Mouse (Mus musculus) CH12.LX (cell line): ENCODE data around the gene Rab11b. TPM values are rescaled to one million over a fixed set of nuclear protein-coding genes. Genes with fewer than 3 reads are reported as not detected.

ENCODE experiments used
- DNase-seq: peaks from one replicate; pipeline ENCODE4 v3.0.0-alpha.2; 2013; ENCODE audit errors: extremely low read depth
- H3K27ac ChIP-seq: 2 replicates; pipeline ENCODE4 v1.5.1; 2012; ENCODE audit warnings: low read depth, mild to moderate bottlenecking, control low read depth, moderate library complexity; ENCODE audit not compliant: insufficient read depth
- H3K27me3 ChIP-seq: replicated peaks from 2 replicates; pipeline ENCODE3; 2012; ENCODE audit warnings: inconsistent platforms
- H3K36me3 ChIP-seq, 2 experiments: replicated peaks in 1 of 2; 2 replicates each; pipeline versions ENCODE3 to v1.6.1; 2012; ENCODE audit warnings: inconsistent platforms in 1 of 2, low read length in 1 of 2, mild to moderate bottlenecking in 1 of 2, mixed read lengths in 1 of 2, moderate library complexity in 1 of 2; ENCODE audit not compliant: control insufficient read depth in 1 of 2, insufficient read depth in 1 of 2
- H3K4me1 ChIP-seq, 2 experiments: 2 replicates each; pipeline ENCODE4 v1.6.1; 2012; ENCODE audit warnings: inconsistent platforms in 1 of 2, moderate library complexity in 1 of 2; ENCODE audit not compliant: insufficient read depth in 2 of 2, control insufficient read depth in 1 of 2
- H3K4me2 ChIP-seq: 2 replicates; pipeline ENCODE4 v1.6.1; 2012; ENCODE audit warnings: low read depth, mild to moderate bottlenecking, control low read depth; ENCODE audit not compliant: poor library complexity, insufficient read depth, severe bottlenecking
- H3K4me3 ChIP-seq, 3 experiments: fragments of 150-350 bp in 1 of 3; sonication (generic) in 1 of 3; replicated peaks in 1 of 3; 2 replicates each; pipeline versions ENCODE3 to v1.5.1; 2011 to 2012; ENCODE audit warnings: low read depth in 2 of 3, low read length in 2 of 3, mild to moderate bottlenecking in 2 of 3, moderate library complexity in 2 of 3, control low read depth in 1 of 3, improper control_type of control experiment in 1 of 3, inconsistent platforms in 1 of 3, mixed read lengths in 1 of 3; ENCODE audit not compliant: poor library complexity in 1 of 3
- H3K79me2 ChIP-seq: replicated peaks from 2 replicates; pipeline ENCODE4 v1.6.1; 2012; ENCODE audit warnings: mild to moderate bottlenecking, moderate library complexity; ENCODE audit not compliant: control insufficient read depth, poor library complexity, insufficient read depth, severe bottlenecking; ENCODE audit errors: extremely low read depth
- H3K9ac ChIP-seq: 2 replicates; pipeline ENCODE4 v1.6.1; 2012; ENCODE audit warnings: low read depth, mild to moderate bottlenecking, control low read depth, moderate library complexity; ENCODE audit not compliant: insufficient read depth
- H3K9me3 ChIP-seq: replicated peaks from 2 replicates; pipeline ENCODE3; 2012; ENCODE audit warnings: low read length, inconsistent platforms, mixed read lengths
- BHLHE40 ChIP-seq: IDR thresholded peaks from 2 replicates; pipeline ENCODE4 v1.6.1; 2011; ENCODE audit warnings: mild to moderate bottlenecking, low read depth, low read length, improper control_type of control experiment
- CHD1 ChIP-seq: IDR thresholded peaks from 2 replicates; pipeline ENCODE4 v1.6.1; 2012; ENCODE audit warnings: low read depth, low read length, improper control_type of control experiment, inconsistent platforms
- CHD2 ChIP-seq: IDR thresholded peaks from 2 replicates; pipeline ENCODE4 v1.6.1; 2011; ENCODE audit warnings: low read length, improper control_type of control experiment
- CTCF ChIP-seq, 2 experiments: IDR thresholded peaks in 1 of 2; conservative IDR thresholded peaks in 1 of 2; 2 replicates each; pipeline ENCODE4 v1.5.1; 2011 to 2012; ENCODE audit warnings: low read depth in 2 of 2, low read length in 2 of 2, improper control_type of control experiment in 1 of 2, inconsistent platforms in 1 of 2, mild to moderate bottlenecking in 1 of 2, moderate library complexity in 1 of 2
- E2F4 ChIP-seq: IDR thresholded peaks from 2 replicates; pipeline ENCODE4 v1.6.1; 2011; ENCODE audit warnings: low read depth, low read length, improper control_type of control experiment; ENCODE audit not compliant: insufficient replicate concordance
- ELF1 ChIP-seq: IDR thresholded peaks from 2 replicates; pipeline ENCODE4 v1.6.1; 2014; ENCODE audit warnings: low read depth, mild to moderate bottlenecking, inconsistent platforms, low read length, improper control_type of control experiment
- EP300 ChIP-seq: IDR thresholded peaks from 2 replicates; pipeline ENCODE4 v1.6.1; 2011; ENCODE audit warnings: low read length, improper control_type of control experiment
- ETS1 ChIP-seq: conservative IDR thresholded peaks from 2 replicates; pipeline ENCODE4 v1.6.1; 2012; ENCODE audit warnings: low read depth, mild to moderate bottlenecking, inconsistent platforms, low read length, improper control_type of control experiment, moderate library complexity
- GABPA ChIP-seq: IDR thresholded peaks from 2 replicates; pipeline ENCODE4 v1.6.1; 2012; ENCODE audit warnings: low read depth, low read length, improper control_type of control experiment, inconsistent platforms; ENCODE audit not compliant: insufficient replicate concordance
- HCFC1 ChIP-seq: IDR thresholded peaks from 2 replicates; pipeline ENCODE4 v1.6.1; 2012; ENCODE audit warnings: low read depth, mild to moderate bottlenecking, inconsistent platforms, low read length, improper control_type of control experiment
- IRF4 ChIP-seq: IDR thresholded peaks from 2 replicates; pipeline ENCODE4 v1.6.1; 2014; ENCODE audit warnings: low read depth, mild to moderate bottlenecking, inconsistent platforms, low read length, improper control_type of control experiment
- JUN ChIP-seq: IDR thresholded peaks from 2 replicates; pipeline ENCODE4 v1.6.1; 2011; ENCODE audit warnings: low read depth, mild to moderate bottlenecking, low read length, improper control_type of control experiment, moderate library complexity; ENCODE audit not compliant: insufficient read depth
- JUND ChIP-seq: conservative IDR thresholded peaks from 2 replicates; pipeline ENCODE4 v1.6.1; 2011; ENCODE audit warnings: low read depth, low read length, improper control_type of control experiment
- KAT2A ChIP-seq: IDR thresholded peaks from 2 replicates; pipeline ENCODE4 v1.6.1; 2012; ENCODE audit warnings: low read length, improper control_type of control experiment, inconsistent platforms; ENCODE audit not compliant: insufficient replicate concordance
- MAFK ChIP-seq: IDR thresholded peaks from 2 replicates; pipeline ENCODE4 v1.6.1; 2011; ENCODE audit warnings: low read length, improper control_type of control experiment; ENCODE audit not compliant: insufficient replicate concordance
- MAX ChIP-seq: IDR thresholded peaks from 2 replicates; pipeline ENCODE4 v1.6.1; 2011; ENCODE audit warnings: low read length, improper control_type of control experiment
- MAZ ChIP-seq: IDR thresholded peaks from 2 replicates; pipeline ENCODE4 v1.6.1; 2012; ENCODE audit warnings: low read depth, mild to moderate bottlenecking, inconsistent platforms, low read length, improper control_type of control experiment, moderate library complexity
- MEF2A ChIP-seq: IDR thresholded peaks from 2 replicates; pipeline ENCODE4 v1.6.1; 2014; ENCODE audit warnings: low read depth, mild to moderate bottlenecking, inconsistent platforms, low read length, improper control_type of control experiment, borderline replicate concordance
- MXI1 ChIP-seq: IDR thresholded peaks from 2 replicates; pipeline ENCODE4 v1.6.1; 2011; ENCODE audit warnings: mild to moderate bottlenecking, low read depth, low read length, improper control_type of control experiment
- MYC ChIP-seq: IDR thresholded peaks from 2 replicates; pipeline ENCODE4 v1.6.1; 2011; ENCODE audit warnings: low read depth, mild to moderate bottlenecking, improper control_type of control experiment, low read length
- NELFE ChIP-seq: IDR thresholded peaks from 2 replicates; pipeline ENCODE4 v1.6.1; 2011; ENCODE audit warnings: low read depth, low read length, improper control_type of control experiment
- NRF1 ChIP-seq: IDR thresholded peaks from 2 replicates; pipeline ENCODE4 v1.6.1; 2014; ENCODE audit warnings: low read depth, mild to moderate bottlenecking, inconsistent platforms, low read length, improper control_type of control experiment, moderate library complexity
- PAX5 ChIP-seq: IDR thresholded peaks from 2 replicates; pipeline ENCODE4 v1.6.1; 2012; ENCODE audit warnings: low read length, inconsistent platforms, mixed read lengths
- POLR2A ChIP-seq: IDR thresholded peaks from 2 replicates; pipeline ENCODE4 v1.6.1; 2011; ENCODE audit warnings: low read depth, mild to moderate bottlenecking, improper control_type of control experiment, low read length
- POLR2AphosphoS2 ChIP-seq: IDR thresholded peaks from 2 replicates; pipeline ENCODE4 v1.6.1; 2011; ENCODE audit warnings: low read depth, low read length, improper control_type of control experiment
- RAD21 ChIP-seq: IDR thresholded peaks from 2 replicates; pipeline ENCODE4 v1.6.1; 2011; ENCODE audit warnings: low read depth, mild to moderate bottlenecking, low read length, improper control_type of control experiment, moderate library complexity
- RCOR1 ChIP-seq: conservative IDR thresholded peaks from 2 replicates; pipeline ENCODE4 v1.6.1; 2012; ENCODE audit warnings: low read depth, mild to moderate bottlenecking, inconsistent platforms, low read length, improper control_type of control experiment
- SIN3A ChIP-seq: IDR thresholded peaks from 2 replicates; pipeline ENCODE4 v1.6.1; 2012; ENCODE audit warnings: low read length, improper control_type of control experiment, inconsistent platforms
- SMC3 ChIP-seq: IDR thresholded peaks from 2 replicates; pipeline ENCODE4 v1.6.1; 2011; ENCODE audit warnings: low read depth, low read length, improper control_type of control experiment
- TBP ChIP-seq: conservative IDR thresholded peaks from 2 replicates; pipeline ENCODE4 v1.6.1; 2011; ENCODE audit warnings: low read depth, low read length, improper control_type of control experiment
- UBTF ChIP-seq: IDR thresholded peaks from 2 replicates; pipeline ENCODE4 v1.6.1; 2012; ENCODE audit warnings: low read depth, mild to moderate bottlenecking, inconsistent platforms, low read length, improper control_type of control experiment, moderate library complexity
- USF1 ChIP-seq: IDR thresholded peaks from 2 replicates; pipeline ENCODE4 v1.6.1; 2014; ENCODE audit warnings: low read depth, mild to moderate bottlenecking, inconsistent platforms, low read length, improper control_type of control experiment
- USF2 ChIP-seq: conservative IDR thresholded peaks from 2 replicates; pipeline ENCODE4 v1.6.1; 2011; ENCODE audit warnings: low read depth, low read length, improper control_type of control experiment
- ZC3H11A ChIP-seq: IDR thresholded peaks from 2 replicates; pipeline ENCODE4 v1.6.1; 2012; ENCODE audit warnings: low read depth, mild to moderate bottlenecking, inconsistent platforms, low read length, improper control_type of control experiment
- ZKSCAN1 ChIP-seq: IDR thresholded peaks from 2 replicates; pipeline ENCODE4 v1.6.1; 2012; ENCODE audit warnings: low read depth, inconsistent platforms, low read length, improper control_type of control experiment, borderline replicate concordance
- ZMIZ1 ChIP-seq: IDR thresholded peaks from 2 replicates; pipeline ENCODE4 v1.6.1; 2012; ENCODE audit warnings: low read depth, mild to moderate bottlenecking, inconsistent platforms, low read length, improper control_type of control experiment
- ZNF384 ChIP-seq: IDR thresholded peaks from 2 replicates; pipeline ENCODE4 v1.6.1; 2012; ENCODE audit warnings: low read depth, low read length, improper control_type of control experiment, inconsistent platforms
- dilution Hi-C: fragments of 300-500 bp; cut with MboI; formaldehyde crosslinking; loops from 2 replicates; pipeline ENCODE4 v1.14.3; 2020; ENCODE audit warnings: low sequenced_read_pairs; ENCODE audit not compliant: extremely low pct_unique_long_range_greater_than_20kb, extremely low pct_ligation_motif_present
- in situ Hi-C: fragments of 300-500 bp; cut with MboI; formaldehyde crosslinking; loops from 3 replicates; pipeline ENCODE4 v1.14.3; 2019; ENCODE audit warnings: low sequenced_read_pairs, low pct_ligation_motif_present, low pct_unique_long_range_greater_than_20kb, mixed read lengths
- polyA plus RNA-seq: library from polyadenylated mRNA; unstranded; fragments of >175 nt; gene quantifications from 2 replicates; pipeline ENCODE4 v1.2.1, GENCODE M21; 2012; ENCODE audit warnings: low read depth; ENCODE audit not compliant: insufficient read length
- total RNA-seq, 2 experiments: library from RNA; depleted of rRNA; stranded (reverse); fragments of 300-350 nt in 1 of 2; fragments of >200 nt in 1 of 2; gene quantifications; 2 replicates each; pipeline ENCODE4 v1.2.3; 2012 to 2014

Gene Rab11b
- total RNA-seq (2012; rRNA removed) (31.8 and 32.7 TPM in 2 replicates), total RNA-seq (2014; rRNA removed) (17.4 and 18.7 TPM in 2 replicates), polyA plus RNA-seq (49.0 and 57.9 TPM in 2 replicates)

DNA sequence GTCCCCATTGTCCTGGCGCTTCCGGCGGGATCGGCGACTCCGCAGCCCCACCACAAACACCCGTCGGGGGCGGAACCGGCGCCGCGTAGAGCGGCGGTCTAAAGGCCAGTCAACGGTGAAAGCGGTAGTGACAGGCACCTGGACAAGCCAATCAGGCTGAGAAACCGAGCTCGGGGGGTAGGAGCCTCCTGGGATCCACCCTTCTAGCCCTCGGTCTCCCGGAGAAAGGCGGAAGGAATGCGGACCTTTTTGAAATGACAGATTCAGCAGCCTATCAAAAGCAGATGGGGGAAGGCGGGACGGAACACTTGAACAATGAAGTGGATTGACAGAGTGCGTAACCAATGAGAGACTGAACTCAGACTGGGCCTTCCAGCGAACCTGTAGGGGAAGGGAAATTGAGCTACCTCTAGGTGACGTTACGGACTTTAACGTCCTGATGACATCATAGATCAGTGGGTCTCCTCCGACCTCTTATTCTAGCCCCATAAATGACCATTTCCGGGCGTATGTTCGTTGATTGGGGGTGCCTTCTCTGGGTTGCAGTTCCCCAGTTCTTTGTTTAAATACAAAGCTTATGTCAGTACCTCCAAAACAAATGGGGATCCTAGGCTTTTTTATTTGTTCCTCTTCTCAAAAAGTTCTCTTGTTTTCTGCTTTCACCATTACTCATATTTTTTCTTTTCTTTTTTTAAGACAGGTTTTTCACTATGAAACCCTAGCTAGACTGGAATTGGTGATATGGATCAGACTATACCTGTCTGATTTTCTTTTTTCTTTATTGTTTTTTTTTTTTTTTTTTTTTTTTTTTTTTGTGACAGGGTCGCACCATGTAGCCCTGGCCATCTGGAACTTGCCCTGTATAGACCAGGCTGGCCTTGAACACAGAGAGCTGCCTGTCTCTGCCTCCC is at the start of gene Rab11b:
TSS of gene Rab11b (minus strand) at position 276 of the 911 bp plus-strand sequence.
- dilution Hi-C loops, result no loop called here
- Histone ChIP-seq H3K36me3 (peaks cover 3 to 26% of the 10 kb centered on the region in 2 experiments), H3K27me3 (no peaks in the 10 kb centered on the region), H3K4me2 (peak within 1 kb of the TSS; percentile 32; the same call in 1 of the 2 replicates), H3K9me3 (no peaks in the 10 kb centered on the region), H3K79me2 (peaks cover 17% of the 10 kb centered on the region), H3K4me3 (peak within 1 kb of the TSS; percentile 78 to 97 (median 90)), H3K9ac (peak within 1 kb of the TSS; percentile 98), H3K27ac (peak within 1 kb of the TSS; percentile 94), H3K4me1 (peaks cover 0 to 35% of the 10 kb centered on the region in 2 experiments; a peak in 2 of 4 replicates)
- in situ Hi-C loops, result no loop called here
- peak; percentile 100 for DNase-seq
- peak; percentile 72; the same call in 1 of the 2 replicates for TF ChIP-seq E2F4
- no peak for TF ChIP-seq RCOR1
- TF ChIP-seq PAX5, result no peak
- TF ChIP-seq JUN, result peak; percentile 74
- TF ChIP-seq RAD21, result no peak
- no peak for TF ChIP-seq MEF2A
- peak; percentile 64 for TF ChIP-seq POLR2A
- TF ChIP-seq SIN3A, result 0 out of 2 replicates have a peak, but pooled peaks have one; percentile 64
- no peak for TF ChIP-seq MAX
- no peak for TF ChIP-seq UBTF
- TF ChIP-seq USF2, result no peak
- TF ChIP-seq ZMIZ1, result no peak; the same call in 1 of the 2 replicates
- TF ChIP-seq CHD2, result peak; percentile 97
- peak; percentile 86 for TF ChIP-seq JUND
- TF ChIP-seq GABPA, result peak; percentile 99
- no peak for TF ChIP-seq CHD1
- no peak for TF ChIP-seq POLR2AphosphoS2
- TF ChIP-seq ZC3H11A, result no peak
- no peak for TF ChIP-seq SMC3
- no peak for TF ChIP-seq CTCF (conservative IDR thresholded peaks at IDR 0.05 in 1 of 2, IDR thresholded peaks at IDR 0.05 in 1 of 2; ENCODE audit: low read depth in 2 of 2, low read length in 2 of 2)
- no peak for TF ChIP-seq USF1
- peak; percentile 94 for TF ChIP-seq ELF1
- TF ChIP-seq ETS1, result peak; percentile 76
- peak; percentile 34; the same call in 1 of the 2 replicates for TF ChIP-seq IRF4
- TF ChIP-seq NRF1, result peak; percentile 48; the same call in 1 of the 2 replicates
- TF ChIP-seq TBP, result peak; percentile 74
- peak; percentile 37; the same call in 1 of the 2 replicates for TF ChIP-seq MXI1
- peak; percentile 80; the same call in 1 of the 2 replicates for TF ChIP-seq KAT2A
- TF ChIP-seq MYC, result peak; percentile 22; the same call in 1 of the 2 replicates
- TF ChIP-seq MAZ, result no peak
- no peak for TF ChIP-seq ZKSCAN1
- TF ChIP-seq ZNF384, result peak; percentile 95
- no peak for TF ChIP-seq BHLHE40
- TF ChIP-seq MAFK, result no peak
- TF ChIP-seq NELFE, result peak; percentile 5; the same call in 1 of the 2 replicates
- no peak for TF ChIP-seq EP300
- TF ChIP-seq HCFC1, result peak; percentile 79
